Mouse (Mus musculus): ENCODE results near the gene Sowahc. TPM values are rescaled to one million over a fixed set of nuclear protein-coding genes. Genes with fewer than 3 reads are reported as not detected.

Gene Sowahc
- 10 to 100 TPM; 22.6 to 23.2 TPM for total RNA-seq (2021)
- long read RNA-seq, experiment 1, full-length matches to known transcripts: 4 of 4 reads
- long read RNA-seq, experiment 1, partial matches to known transcripts: 0 of 4 reads
- long read RNA-seq, experiment 1, other reads (novel, unspliced or antisense): 0 of 4 reads
- long read RNA-seq, experiment 2, full-length matches to known transcripts: 15 of 15 reads
- long read RNA-seq, experiment 2, partial matches to known transcripts: 0 of 15 reads
- long read RNA-seq, experiment 2, other reads (novel, unspliced or antisense): 0 of 15 reads

DNA sequence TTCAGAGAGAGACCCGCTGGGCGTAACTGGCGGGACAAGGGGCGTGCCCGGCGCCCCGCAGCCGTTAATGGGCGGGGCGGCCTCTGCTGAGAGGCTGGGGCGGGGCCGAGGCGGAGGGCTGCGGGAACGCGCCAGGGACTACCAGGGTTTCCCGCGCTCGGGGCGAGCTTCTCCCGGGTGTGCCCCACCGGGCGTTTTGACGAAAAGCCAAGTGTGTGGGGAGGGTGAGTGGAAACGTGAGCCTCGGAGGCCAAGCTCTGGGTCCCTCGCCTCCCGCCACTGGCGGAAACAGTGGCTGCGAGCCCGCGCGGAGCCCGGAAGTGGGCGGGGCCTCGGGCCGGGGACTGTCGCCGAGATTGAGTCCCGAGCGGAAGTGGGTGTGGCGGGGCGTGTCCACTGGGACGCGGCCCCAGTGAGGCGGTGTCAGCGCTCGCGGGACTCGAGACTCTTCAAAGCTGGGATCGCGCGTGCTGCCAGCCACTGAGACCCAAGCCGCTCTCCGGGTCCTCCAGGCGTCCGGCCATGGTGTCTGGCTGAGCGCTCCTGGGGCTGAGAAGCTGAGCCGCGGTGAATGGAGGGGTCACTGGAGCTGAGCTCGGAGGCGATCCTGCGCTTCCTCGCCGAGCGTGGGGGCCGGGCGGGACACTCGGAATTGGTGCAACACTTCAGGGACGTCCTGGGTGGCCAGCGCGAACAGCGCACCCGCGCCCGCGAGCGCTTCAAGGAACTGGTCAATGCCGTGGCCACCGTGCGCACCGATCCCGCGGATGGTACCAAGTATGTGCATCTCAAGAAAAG lies at the start of gene Sowahc, which contains the start of gene Sept10:
Sowahc (plus strand) TSS at position 481 of the 798 bp plus-strand sequence.
Sept10 (minus strand) TSS at position 375 of the 798 bp plus-strand sequence.
- DNase-seq (ENCODE audit: low spot score in 2 of 2): peak; percentile 96 to 99

DNA sequence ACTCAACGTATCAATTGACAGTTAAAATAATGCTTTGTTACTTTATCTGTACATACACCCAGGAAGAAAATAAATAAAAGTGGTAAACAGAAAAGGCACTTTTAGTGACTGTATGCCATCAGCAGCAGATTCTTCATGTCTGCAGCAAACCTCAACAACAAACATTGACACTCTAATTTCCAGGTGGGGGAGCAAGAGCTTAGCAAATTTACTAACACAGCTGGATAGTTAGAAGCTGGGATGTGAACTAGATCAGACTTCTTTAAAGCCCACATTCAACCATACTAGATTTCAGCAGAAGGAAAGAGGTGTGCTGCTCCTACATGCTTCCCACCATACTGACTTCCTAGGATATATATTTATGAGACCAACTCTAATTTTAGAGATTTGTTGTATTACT lies 49.2 kb upstream of the Sowahc start:
- no peak for DNase-seq (ENCODE audit: low spot score in 2 of 2)

DNA sequence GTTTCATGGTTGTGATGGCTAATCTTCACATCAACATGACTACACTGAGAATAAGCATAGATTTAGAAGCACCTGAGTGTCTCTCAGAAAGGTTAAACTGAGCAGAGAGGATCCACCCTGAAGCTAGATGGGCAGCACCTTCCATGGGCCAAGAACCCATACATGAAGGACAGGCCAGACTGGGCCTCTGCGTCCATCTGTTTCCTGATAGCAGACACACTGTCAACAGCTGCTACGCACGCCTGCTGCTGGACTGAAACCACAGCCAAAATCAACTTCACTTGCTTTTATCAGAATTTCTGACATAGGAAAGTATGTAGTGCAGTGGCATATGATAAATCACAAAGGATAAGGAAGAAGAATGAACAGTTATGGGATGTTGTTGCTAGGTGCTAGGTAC lies 42.1 kb upstream of the Sowahc start:
- DNase-seq (ENCODE audit: low spot score in 2 of 2): no peak

DNA sequence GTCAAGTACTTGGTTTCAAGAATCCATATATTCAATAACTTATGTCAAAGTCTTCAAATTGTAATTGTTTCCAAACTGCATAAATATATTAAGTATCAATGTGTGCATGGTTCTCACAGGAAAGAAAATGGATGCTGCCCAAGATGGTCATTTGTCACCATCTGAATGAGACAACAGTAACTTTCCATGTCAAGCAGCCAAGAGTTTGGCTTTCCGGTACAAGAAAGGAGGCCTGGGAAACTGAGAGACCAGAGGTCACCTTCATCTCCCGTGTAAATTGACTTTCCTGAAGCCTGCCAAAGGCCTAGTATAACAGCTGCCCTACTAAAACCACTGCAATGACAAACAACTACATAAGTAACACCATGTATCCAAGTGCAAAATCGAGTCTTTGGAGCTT lies 39.4 kb upstream of the Sowahc start:
- no peak for DNase-seq (ENCODE audit: low spot score in 2 of 2)

DNA sequence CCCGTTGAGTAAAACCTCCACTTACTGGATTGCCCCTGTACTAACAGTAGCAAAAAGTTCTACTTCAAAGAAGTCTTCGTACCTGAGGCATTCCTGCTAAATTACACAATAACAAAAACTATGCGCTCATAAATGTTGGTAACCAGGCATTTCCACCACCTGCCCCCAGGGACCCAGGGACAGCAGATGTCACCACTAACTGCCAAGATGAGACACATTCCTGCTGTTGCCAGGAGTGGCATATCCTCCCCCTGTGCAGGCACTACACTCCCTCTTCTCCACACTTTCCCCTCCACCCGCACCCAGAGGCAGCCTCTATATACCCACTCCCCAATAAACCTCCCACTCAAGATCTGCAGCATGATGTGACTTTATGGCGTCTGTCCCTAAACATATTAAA lies 26.9 kb upstream of the Sowahc start:
- no peak for DNase-seq (ENCODE audit: low spot score in 2 of 2)

DNA sequence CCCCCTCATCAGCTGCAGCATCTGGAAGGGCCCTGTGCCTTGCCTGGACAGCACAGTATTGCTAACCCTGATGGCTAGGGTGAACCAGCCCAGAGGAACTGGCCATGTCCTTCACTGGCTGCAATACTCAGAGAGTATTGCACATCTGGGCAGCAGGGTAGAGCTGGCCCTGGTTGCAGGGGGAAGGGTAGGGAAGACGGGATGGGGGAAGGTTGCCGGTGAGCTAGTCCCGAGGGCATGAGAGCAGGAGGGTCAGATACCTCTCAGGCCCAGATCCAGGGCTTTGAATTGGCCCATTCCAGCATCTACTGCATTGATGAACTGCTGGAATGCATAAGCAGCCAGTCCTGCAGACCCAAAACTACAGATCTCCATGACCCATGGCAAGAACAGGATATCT lies 25.0 kb upstream of the Sowahc start:
- no peak for DNase-seq (ENCODE audit: low spot score in 2 of 2)

DNA sequence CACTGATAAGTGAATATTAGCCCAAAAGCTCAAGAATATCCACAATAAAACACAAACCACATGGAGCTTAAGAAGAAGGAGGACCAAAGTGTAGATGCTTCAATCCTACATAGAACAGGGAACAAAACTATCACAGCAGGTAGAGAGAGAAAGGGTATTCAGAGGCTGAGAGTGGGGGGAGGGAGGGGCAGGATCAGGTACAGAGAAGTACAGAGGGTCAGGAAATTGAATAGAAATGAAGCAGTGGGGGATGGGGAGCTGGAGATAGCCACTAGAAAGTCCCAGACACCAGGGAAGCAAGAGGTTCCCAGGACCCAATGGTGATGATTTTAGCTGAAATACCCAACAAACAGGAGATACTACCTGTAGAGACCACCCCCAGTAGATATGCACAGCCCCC lies 21.7 kb upstream of the Sowahc start:
- no peak for DNase-seq (ENCODE audit: low spot score in 2 of 2)

DNA sequence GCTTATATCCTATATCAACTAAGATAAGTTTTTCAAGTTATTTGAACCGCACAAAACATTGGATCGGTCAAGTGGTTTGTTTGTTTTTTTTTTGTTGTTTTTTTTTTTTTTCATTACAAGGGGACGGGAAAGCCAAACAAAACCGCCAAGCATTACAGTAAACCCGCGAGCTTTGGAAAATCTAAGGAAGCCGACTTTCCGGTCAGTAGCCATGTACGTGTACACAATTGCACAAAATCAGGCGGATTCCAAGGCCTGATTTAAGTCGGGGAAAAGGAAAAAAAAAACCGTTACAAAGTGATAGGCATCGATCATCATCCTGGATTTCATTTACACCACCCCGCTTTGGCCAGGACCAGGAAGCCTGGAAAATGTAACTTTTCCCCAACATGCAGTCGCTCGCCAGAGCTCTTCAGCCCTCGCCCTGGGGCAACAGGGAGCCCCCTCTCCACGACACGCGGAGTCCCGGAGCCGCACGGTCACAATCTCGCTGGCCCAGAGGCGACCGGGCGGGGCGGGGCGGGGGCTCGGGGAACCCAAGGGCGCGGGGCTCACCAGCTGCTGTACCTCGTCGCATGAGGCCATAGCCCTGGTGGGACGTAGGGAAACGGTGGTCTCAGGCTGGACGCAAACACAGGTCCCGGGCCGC lies 805 bp upstream of the Sowahc start:
- DNase-seq (ENCODE audit: low spot score in 2 of 2): no peak

DNA sequence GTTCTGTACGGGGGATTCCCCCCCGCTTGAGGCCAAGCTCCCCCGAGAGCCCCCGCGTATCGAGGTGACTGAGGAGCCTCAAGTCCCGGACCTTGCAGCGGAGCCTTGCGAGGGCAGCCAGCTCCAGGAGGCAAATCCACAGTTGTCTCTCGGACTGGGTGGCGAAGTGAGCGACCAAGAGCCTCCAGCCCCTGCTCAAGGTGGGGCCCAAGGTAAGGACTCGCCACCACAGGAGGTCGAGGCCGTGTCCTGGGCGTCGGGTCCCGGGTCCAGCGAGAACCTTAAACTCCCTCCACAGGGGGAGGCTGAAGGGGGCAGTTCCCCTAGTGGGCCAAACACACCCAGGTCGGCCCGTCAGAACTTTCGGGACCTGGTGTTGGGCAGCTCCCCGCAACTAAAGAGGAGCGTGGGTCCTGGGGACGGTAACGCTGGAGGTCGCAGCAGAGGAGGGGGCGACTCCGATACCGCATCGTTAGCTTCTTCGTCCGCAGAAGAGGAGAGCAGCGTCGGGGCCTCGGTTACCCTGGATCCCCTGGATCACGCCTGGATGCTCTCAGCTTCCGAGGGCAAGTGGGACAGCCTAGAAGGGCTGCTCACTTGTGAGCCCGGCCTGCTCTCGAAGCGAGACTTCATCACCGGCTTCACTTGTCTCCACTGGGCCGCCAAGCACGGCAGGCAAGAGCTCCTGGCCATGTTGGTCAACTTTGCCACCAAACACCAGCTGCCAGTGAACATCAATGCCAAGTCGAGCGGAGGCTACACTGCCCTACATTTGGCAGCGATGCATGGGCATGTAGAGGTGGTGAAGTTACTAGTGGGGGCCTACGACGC lies 733 bp downstream of the Sowahc start:
- peak in 1 of 2 experiments; percentile 10 for DNase-seq (ENCODE audit: low spot score in 2 of 2)

DNA sequence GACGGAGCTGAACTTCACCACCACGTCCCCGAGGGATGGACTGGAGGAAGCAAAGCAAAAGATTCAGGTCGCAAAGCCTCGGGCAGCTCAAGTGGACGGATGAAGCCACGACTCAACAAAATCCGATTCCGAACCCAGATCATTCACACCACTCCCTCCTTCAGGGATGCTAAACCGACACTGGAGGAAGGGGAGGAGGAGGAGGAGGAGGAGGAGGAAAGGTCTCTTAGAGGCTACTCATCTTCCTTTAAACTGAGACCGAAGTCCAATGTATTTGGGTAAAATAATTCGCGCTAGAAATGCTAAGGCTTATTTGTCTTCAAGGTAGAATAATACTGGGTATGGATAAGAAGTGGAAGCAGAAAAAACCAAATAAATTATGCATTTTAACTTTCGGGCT lies 1.5 kb downstream of the Sowahc start:
- no peak for DNase-seq (ENCODE audit: low spot score in 2 of 2)

DNA sequence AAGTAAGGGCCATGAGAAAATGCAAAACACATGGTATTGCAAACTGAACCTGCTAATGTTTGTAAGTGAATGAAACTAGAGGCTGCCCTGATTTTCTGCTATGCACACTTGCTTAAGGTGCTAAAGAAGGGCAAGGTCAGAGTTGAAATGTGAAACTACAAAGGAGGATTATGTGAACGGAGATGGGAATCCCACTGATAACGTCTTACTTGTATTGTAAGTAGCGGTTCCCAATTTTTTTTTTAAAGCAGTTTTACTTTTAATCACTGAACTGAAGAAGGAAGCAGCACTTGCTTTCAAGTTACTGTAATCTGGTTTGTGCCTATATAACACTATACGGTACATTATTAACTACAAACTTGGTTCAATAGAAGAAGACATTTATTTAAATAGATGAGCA lies 2.1 kb downstream of the Sowahc start:
- DNase-seq (ENCODE audit: low spot score in 2 of 2): no peak

DNA sequence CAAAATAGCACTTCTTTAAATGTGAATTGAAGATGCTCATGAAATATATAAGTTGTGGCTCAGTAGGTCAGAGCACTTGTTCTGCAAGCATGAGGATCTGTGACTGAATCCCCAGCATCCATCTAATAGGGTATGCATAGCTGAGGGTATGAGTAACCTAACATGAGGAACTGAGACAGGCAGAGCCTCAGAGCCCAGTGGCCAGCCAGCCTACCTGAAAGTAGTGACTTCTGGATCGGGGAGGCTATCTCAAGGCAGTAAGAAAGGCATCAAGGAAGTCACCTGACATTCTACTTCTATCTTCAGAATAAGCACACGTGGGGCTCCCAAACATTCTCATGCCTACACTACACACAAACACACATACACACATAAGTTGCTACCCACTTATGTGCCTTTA lies 3.4 kb downstream of the Sowahc start:
- DNase-seq (ENCODE audit: low spot score in 2 of 2): no peak

DNA sequence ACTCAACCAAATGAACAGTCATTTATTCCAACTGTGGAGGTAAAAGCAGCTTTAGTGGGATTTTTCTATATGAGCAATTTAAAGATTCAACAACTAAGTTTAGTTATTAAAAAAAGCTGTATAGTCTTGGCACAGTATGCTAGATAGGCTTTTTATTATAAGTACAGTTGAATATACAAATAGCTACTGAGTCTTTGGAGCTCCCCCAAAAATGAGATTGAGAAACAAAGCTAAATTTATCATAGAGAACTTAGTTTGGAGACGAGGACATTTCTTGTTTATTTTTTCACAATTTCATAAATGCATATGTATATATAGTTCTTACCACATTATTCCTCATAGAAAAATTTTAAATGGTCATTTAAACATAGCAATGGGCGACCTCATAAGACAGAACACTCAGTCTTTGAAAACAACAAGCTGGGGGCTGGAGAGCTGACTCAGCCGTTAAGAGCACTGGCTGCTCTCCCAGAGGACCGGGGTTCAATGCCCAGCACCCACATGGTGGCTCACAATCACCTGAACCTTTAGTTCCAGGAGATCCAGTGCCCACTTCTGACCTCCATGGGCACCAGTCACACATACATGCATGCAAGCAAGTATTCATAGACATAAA lies 7.6 kb downstream of the Sowahc start:
- no peak for DNase-seq (ENCODE audit: low spot score in 2 of 2)

DNA sequence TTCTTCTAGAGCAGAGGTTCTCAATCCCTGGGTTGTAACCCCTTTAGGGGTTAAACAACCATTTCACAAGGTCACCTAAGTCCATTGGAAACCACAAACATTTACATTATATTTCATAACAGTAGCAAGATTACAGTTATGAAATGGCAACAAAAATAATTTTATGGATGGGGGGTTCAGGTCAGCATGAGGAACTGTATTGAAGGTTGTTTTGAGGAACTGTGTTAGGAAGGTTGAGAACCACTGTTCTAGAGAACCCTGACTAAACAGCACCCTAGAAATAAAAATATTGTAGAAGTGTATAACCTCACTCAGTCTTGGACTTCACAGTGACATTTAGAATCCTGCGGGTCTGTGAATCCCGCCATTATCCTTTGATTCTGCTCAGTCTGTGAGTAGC lies 13.5 kb downstream of the Sowahc start:
- no peak for DNase-seq (ENCODE audit: low spot score in 2 of 2)

DNA sequence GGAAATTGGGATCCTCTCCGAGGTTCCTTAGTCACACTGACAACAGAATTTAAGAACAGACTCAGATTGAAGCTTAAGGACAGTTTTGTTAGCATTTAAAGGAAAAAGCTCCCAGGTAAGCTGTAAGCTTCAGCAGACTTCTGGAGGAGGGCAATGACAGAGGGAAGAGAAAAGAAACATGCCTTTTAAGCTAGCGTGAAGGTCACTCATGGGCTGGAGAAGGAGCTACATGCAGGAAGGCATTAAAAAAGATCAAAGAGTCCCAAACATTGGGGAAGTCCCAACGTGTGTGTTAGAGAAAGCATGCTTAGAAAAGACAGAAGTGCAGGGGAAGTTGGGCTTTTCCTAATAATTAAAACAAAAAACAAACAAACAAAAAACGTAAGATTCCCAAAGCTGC lies 14.1 kb downstream of the Sowahc start:
- DNase-seq (ENCODE audit: low spot score in 2 of 2): no peak

DNA sequence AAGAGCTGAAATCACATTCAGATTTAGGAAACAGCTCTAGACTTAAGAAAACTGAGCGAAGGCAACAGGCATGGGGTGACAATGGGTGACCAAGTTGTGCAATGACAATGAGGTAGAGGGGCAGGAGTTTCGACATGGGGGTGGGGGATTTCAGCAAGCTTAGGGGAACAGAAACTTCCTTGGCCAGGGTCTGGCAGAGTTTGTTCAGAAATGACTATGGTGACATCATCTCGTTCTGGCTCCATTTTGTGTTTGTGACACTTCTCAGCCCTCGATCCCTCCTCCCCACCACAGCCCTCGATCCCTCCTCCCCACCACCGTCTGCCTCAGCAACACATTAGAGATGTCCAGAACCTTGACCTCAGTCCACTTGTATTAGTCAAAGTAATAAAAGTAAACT lies 14.7 kb downstream of the Sowahc start:
- DNase-seq (ENCODE audit: low spot score in 2 of 2): no peak

DNA sequence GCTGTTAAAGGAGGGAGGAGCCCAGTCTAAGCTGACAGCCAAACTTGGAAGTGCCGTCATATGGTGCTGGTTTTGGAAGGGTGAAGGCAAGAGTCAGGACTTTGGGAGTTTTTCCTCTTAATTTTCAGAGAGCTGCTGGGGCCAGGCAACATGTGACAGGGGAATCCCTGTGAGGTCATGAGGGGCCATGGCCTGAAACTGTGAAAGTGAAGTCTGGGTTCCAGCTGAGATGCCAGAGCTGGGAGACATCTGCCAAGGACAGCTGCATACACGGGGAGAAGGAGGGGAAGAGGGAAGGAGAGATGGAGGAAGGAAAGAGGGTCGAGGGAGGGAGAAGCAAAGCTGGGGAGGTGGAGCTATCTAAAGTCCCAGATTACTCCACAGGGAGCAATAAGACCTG lies 16.0 kb downstream of the Sowahc start:
- DNase-seq (ENCODE audit: low spot score in 2 of 2): no peak

DNA sequence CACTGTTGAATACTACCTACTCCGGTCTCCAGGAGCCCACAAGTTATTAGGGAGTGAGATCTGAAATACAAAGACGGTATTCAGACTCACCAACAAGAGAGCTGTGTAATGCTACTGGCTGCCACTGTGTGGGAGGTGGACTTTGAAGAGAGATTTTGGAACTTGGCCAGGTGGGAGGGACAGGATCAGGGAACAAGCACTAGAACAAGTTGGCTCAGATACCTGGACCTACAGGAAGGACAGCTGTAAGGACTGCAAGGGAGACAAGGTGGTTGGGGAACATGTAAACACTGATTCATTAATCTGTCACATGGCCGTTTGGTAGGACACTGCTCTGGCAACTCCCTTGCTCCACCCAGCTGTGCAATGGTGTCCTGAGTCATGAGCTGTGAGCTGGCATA lies 19.4 kb downstream of the Sowahc start:
- no peak for DNase-seq (ENCODE audit: low spot score in 2 of 2)

DNA sequence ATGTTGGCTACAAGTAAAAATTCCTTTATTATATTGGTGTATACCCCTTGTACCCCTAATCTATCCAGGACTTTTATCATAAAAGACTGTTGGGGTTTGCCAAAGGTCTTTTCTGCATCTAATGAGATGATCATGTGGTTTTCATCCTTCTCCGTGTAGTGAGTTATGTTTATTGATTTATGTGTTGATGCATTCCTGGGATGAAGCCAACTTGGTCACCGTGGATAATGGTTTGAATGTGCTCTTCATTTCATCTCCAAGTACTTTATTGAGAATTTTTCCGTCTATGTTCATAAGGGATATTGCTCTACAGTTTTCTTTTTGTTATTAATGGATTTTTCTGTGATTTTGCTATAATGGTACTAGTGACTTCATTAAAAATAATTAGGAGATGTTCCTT lies 27.8 kb downstream of the Sowahc start:
- DNase-seq (ENCODE audit: low spot score in 2 of 2): no peak

DNA sequence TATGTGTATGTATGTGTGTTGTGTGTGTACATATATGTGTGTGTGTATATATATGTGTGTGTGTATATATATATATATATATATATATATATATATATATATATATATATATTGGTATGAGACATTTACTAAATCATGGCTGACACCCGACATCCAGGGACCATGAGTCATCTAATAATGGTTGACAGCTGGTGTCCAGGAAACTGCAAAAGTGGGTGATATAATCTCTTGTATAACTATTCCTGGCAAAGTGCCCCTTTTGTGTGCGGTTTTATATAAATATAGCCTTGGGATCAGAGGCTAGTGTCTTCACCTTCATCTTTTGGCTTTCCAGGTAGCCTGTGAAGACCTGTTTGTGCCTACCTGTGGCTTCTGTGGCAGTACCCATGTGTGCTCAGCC lies 28.9 kb downstream of the Sowahc start:
- no peak for DNase-seq (ENCODE audit: low spot score in 2 of 2)

DNA sequence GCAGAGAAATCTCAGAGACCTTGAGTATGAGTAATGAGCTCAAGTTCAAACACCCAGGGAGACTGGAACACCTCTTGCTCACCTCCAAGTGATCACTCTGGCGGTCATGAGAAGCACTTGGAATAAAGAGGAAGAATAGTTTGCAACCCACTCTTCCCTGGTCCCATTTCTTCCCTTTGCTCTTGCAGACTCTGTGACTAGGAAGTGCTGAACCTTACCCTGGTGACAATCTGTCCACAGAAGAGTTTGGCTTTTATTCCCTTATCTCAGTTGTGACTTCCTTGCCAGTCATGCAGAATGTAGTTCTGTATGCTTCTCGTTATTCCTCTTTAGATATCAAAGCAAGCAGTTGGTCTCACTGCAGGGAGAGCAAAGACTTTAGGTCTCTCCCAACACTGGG lies 30.2 kb downstream of the Sowahc start:
- no peak for DNase-seq (ENCODE audit: low spot score in 2 of 2)
